Mouse (Mus musculus) A20 (cell line): ENCODE measurements around the gene Mansc1.
A peak's percentile ranks its signal among the peaks of the same experiment; 100 is the strongest.

Experiments used
- DNase-seq: peaks from one replicate; pipeline ENCODE4 v3.0.0-alpha.2; 2011; ENCODE audit warnings: low read depth, low spot score

Gene Mansc1

GRCm38 (mm10) chr6:134599239-134599638 lies 33.0 kb downstream of the Mansc1 start:
- no peak for DNase-seq

- no peak for DNase-seq
These were observed 34.5 kb downstream of the Mansc1 start for GRCm38 (mm10) chr6:134597651-134598229.

GRCm38 (mm10) chr6:134594569-134595442 lies 37.5 kb downstream of the Mansc1 start:
- DNase-seq: no peak

DNA sequence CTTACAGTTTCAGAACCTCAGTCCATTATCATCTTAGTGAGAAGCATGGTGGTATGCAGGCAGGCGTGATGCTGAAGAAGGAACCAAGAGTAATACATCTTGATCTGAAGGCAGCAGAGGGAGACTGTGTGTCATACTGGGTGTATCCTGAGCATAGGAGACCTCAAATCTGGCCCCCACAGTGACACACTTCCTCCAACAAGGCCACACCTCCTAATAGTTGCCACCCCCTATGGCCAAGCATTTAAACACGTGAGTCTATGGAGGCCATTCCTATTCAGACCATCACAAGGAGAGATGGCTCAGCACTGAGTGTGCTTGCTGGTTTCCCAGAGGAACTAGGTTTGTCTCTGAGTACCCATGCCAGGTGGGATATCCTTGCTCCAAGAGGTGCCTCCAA lies 40.7 kb downstream of the Mansc1 start:
- DNase-seq: peak; percentile 20

DNA sequence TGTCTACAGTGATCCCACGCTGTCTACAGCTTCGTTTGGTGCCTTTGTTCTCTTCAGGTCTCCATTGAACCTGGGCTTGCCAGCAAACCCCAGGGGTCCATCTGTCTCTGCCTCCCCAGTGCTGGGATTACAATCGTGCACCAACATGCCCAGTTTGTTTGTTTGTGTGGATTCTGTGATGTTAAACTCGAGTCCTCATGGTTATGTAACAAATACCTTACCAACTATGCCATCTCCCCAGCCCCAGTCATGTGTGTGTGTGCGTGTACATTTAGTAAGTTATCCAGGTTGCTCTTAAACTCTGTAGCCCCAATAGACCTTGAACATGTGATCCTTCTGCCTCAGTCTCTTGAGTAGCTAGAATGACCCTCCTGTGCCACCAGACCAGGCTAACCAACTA lies 46.0 kb downstream of the Mansc1 start:
- DNase-seq: no peak

DNA sequence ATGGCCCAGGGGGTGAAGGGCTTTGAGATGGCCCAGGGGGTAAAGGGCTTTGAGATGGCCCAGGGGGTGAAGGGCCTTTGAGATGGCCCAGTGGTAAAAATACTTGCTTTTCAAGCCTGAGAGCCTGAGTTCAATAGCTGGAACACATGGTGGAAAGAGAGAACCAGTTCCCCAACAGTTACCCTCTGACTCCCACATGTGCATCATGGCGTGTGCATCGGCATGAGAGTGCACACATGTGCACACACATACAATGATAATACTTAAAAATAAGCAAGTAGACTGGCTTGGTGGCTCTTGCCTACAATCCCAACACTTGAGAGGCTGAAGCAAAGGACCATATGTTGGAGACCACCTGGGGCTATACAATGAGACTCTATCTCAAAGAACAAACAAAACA lies 47.7 kb downstream of the Mansc1 start:
- DNase-seq: no peak

DNA sequence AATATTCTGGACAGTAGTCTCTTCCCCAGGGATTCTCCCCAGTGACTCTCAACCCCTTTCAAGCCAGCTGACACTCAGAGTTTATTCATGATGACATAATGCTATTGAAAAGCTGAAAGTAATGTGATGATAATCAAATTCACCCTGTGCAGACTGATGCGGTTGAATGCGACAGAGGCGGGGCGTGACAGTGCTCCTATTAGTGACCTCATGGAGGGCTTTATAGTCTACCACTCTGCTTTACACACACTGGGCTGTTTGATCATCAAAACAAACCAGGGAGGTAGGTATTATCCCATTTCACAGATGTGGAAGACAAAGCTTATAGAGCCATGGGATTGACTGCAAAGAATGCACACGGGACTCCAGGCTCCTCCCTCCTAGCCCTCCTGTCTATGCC lies 50.2 kb downstream of the Mansc1 start:
- DNase-seq: no peak

GRCm38 (mm10) chr6:134579506-134579905 lies 52.8 kb downstream of the Mansc1 start:
- DNase-seq: no peak

DNA sequence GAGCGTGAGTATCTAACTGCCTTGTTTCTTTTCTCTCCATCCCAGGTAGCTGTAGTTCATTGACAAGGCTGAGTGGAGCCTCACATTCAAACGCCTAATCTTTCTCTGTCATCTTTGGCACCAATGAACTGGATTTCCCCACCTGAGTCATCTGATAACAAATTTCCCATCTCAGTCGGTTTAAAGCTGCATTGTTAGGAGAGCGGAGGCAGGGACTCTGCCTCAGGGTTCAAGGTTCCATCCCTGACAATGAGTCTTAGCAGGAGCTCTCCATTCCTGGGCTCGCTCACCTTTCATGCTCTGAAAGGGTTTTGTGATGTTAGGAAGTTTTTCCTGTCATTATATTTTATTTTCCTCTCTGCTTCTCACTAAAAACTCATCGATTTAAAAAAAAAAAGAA lies 54.2 kb downstream of the Mansc1 start:
- DNase-seq: no peak

DNA sequence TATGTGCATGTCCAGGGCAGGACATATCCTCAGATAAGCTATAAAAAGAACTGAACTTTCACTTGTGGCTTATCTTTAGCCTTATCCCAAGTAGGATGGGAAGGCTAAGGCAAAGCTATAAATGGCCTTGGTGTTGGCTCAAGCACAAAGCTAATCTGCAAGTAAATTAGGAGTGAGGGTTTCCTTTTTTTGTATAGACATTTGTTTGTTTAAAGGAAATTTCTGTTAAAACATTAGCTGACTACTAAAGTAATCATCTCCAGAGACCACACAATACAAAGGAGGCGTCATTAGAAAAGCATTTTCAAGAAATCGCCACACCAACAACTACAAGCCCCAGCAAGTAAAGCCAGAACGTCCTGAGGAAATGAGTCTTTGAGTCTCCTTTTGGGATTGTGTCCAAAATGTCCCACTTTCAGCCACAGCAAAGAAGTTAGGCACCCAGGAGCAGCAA lies 57.0 kb downstream of the Mansc1 start:
- no peak for DNase-seq

DNA sequence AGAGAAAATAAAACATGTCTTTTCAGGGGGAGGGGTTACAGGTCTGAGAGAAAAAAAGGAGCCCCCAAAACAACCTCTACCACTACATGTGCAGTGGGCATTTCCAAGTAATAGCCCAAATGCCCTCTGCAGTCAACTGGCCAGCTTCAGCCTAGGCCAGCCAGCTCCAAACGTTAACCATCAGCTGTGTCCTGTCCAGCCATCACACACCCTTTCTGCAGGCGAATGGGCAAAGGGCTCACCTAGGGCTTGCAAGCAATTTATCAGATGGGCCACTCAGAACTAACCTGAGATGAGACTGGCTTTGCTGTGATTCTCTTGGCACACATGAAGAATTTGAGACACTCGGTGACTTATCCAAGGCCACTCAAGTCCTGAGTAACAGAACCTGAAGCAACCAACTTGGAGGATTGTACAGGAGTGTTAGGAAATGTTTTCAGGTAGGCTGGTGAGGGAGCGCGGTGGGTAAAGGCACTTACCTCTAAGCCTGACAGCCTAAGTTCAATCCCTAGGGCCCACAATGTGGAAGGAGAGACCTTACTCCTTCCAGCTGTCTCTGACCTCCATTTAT lies 64.2 kb downstream of the Mansc1 start:
- no peak for DNase-seq

DNA sequence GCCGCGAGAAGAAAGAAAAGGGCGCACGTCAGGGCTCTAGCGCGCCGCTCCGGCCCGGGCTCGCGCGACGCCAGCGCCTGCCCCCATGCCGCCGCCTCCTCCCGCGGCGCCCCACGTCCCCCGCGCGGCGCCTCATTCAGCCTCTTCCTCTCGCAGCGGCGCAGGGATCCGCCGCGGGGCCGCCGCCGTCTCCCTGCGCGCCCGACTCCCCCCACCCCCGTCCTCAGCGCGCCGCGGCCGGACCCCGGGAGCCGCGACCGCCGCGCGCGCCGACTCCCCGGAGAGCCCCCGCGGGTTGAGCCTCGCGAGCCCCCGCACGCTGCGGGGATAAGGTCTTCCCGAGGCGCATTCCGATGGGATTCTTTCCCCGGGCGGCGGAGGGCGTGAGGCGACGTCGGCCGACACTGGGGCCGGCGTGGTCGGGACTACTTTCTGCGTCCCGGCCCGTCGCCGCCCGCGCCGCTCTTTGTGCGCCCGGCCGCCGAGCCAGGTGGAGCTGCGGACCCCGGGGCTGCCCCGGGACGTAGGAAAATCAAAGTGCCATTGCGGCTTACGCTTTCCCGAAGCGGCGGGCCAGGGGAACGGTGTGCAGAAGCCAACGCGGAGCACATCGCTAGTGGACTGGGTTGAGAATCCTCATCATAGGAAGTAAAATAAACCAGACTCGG lies 65.3 kb downstream of the Mansc1 start, which contains the start of gene Lrp6:
Gene Lrp6 (minus strand): TSS at position 148 of the 668 bp plus-strand sequence.
- peak; percentile 95 for DNase-seq

DNA sequence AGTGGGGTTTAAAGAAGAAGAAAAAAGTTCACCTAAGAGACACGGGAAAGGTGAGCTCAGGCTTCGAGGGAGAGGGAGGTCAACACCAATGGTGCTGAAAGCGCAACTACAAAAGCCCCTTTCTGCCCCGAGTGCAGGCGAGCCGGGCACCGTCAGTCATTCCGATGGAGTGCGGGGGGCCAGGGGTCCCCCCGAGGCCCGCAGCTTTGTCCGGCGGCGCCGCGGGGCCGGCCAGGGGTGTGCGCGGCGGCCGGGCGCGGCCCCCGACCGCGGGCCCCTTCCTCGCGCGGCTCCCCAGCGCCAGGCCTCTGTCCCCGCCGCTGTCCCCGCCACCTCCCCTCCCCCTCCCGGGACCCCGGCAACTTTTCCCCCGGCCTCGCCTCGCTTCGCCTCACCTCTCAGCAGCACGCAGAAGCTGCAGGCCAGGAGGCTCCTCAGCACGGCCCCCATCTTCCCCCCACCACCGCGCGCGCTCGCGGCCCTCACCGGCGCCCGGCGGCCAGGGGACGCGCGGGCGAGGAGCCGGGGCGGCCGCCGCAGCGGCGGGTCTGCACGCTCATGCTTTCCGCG lies 66.0 kb downstream of the Mansc1 start:
- no peak for DNase-seq

GRCm38 (mm10) chr6:134565606-134566247 lies 66.6 kb downstream of the Mansc1 start:
- DNase-seq: peak; percentile 57

GRCm38 (mm10) chr6:134564539-134564938 lies 67.7 kb downstream of the Mansc1 start:
- DNase-seq: no peak

- peak; percentile 46 for DNase-seq
These were observed 72.7 kb downstream of the Mansc1 start for GRCm38 (mm10) chr6:134559635-134560034.
